Mouse (Mus musculus): Measurements from ENCODE around the gene Rhbdf1. TPM values are rescaled to one million over a fixed set of nuclear protein-coding genes. Genes with fewer than 3 reads are reported as not detected.

Gene Rhbdf1
- polyA plus RNA-seq, 1 experiment = 195 TPM

- no peak for DNase-seq
- H3K4me3 ChIP-seq (replicated peaks; ENCODE audit: extremely low read depth, low read depth, low read length) = no peak overlapping the region
- WGBS = 92% methylated on average over 3 of the region's 3 CpGs
- TF ChIP-seq CTCF (IDR thresholded peaks at IDR 0.05; ENCODE audit: insufficient read depth, low read length) (no peak), POLR2A (IDR thresholded peaks at IDR 0.05; ENCODE audit: borderline replicate concordance, extremely low read depth, low read depth, low read length) (no peak)
- no peaks in the 10 kb centered on the region; the same call in 1 of the 2 replicates for H3K4me1 ChIP-seq (ENCODE audit: control insufficient read depth, insufficient read depth, low read length)
Observed at GRCm38 (mm10) chr11:32233895-32234294, 11.8 kb upstream of the Rhbdf1 start.

- no peak for DNase-seq
- TF ChIP-seq POLR2A (IDR thresholded peaks at IDR 0.05; ENCODE audit: borderline replicate concordance, extremely low read depth, low read depth, low read length) (no peak), CTCF (IDR thresholded peaks at IDR 0.05; ENCODE audit: insufficient read depth, low read length) (no peak)
- H3K4me1 ChIP-seq (ENCODE audit: control insufficient read depth, insufficient read depth, low read length) = no peaks in the 10 kb centered on the region; the same call in 1 of the 2 replicates
- no peak overlapping the region for H3K4me3 ChIP-seq (replicated peaks; ENCODE audit: extremely low read depth, low read depth, low read length)
- 84% methylated on average over 10 of the region's 10 CpGs for WGBS
Observed at GRCm38 (mm10) chr11:32232848-32233247, 10.7 kb upstream of the Rhbdf1 start.

DNA sequence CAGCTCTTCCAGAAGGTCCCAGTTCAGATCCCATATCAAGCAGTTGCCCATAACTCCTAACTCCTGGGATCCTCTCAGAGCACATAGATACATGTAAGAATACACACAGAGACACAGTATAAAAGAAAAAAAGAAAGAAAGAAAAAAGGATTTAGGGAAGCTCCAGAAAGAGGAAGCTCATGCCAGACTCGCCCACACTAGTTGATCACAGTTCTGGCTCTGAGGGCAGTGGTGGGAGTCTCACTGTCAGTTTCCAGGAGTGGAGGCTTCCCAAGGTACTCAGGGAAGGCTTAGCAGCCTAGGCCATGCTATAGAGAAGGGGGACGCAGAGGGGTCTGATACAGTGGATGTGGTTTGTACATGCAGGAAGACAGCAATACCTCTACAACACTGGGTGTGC lies 9.0 kb upstream of the Rhbdf1 start:
- no peak for TF ChIP-seq CTCF (IDR thresholded peaks at IDR 0.05; ENCODE audit: insufficient read depth, low read length)
- no peak for TF ChIP-seq POLR2A (IDR thresholded peaks at IDR 0.05; ENCODE audit: borderline replicate concordance, extremely low read depth, low read depth, low read length)
- H3K4me1 ChIP-seq (ENCODE audit: control insufficient read depth, insufficient read depth, low read length) = peaks cover under 1% of the 10 kb centered on the region; the same call in 1 of the 2 replicates
- 91% methylated on average over 2 of the region's 2 CpGs for WGBS
- no peak overlapping the region for H3K4me3 ChIP-seq (replicated peaks; ENCODE audit: extremely low read depth, low read depth, low read length)
- DNase-seq = no peak

- Histone ChIP-seq H3K4me1 (ENCODE audit: control insufficient read depth, insufficient read depth, low read length) (peaks cover 9% of the 10 kb centered on the region), H3K4me3 (replicated peaks; ENCODE audit: extremely low read depth, low read depth, low read length) (no peak overlapping the region)
- DNase-seq = no peak
- WGBS = 78% methylated on average over 4 of the region's 4 CpGs
- TF ChIP-seq POLR2A (IDR thresholded peaks at IDR 0.05; ENCODE audit: borderline replicate concordance, extremely low read depth, low read depth, low read length) = no peak
- TF ChIP-seq CTCF (IDR thresholded peaks at IDR 0.05; ENCODE audit: insufficient read depth, low read length) = no peak
Observed at GRCm38 (mm10) chr11:32230220-32230619, 8.1 kb upstream of the Rhbdf1 start.

DNA sequence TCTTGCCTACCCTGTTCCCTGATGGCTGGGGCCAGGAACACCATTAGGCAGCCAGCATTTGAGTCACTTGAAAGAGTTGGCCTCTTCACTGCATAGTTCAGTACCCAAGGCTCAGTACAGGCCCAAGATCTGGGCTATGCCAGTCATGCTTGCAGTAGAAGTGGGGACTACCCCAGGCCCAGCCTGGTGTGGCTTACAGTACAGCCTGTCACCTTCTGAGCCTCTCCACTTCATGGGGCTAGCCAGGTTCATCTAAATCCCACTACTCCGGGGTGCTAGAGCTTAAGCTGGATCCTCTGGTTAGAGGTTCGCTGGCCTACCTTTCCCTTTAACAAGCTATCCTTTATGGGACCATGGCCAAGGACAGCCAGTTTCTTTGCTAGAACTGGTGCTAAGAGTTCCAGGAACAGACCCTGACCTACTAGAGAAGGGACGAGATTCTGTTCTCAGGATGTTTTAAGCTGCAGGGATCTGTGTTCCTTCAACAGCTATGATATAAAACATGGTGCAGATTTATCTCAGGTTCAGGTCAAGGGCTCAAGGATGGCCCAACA lies 6.3 kb upstream of the Rhbdf1 start:
- H3K4me1 ChIP-seq (ENCODE audit: control insufficient read depth, insufficient read depth, low read length) = peaks cover 23% of the 10 kb centered on the region
- TF ChIP-seq CTCF (IDR thresholded peaks at IDR 0.05; ENCODE audit: insufficient read depth, low read length) = no peak
- TF ChIP-seq POLR2A (IDR thresholded peaks at IDR 0.05; ENCODE audit: borderline replicate concordance, extremely low read depth, low read depth, low read length) = no peak
- no peak for DNase-seq
- no peak overlapping the region for H3K4me3 ChIP-seq (replicated peaks; ENCODE audit: extremely low read depth, low read depth, low read length)
- WGBS = 88% methylated on average over 3 of the region's 3 CpGs

- Histone ChIP-seq H3K4me1 (ENCODE audit: control insufficient read depth, insufficient read depth, low read length) (peaks cover 31% of the 10 kb centered on the region), H3K4me3 (replicated peaks; ENCODE audit: extremely low read depth, low read depth, low read length) (no peak overlapping the region)
- TF ChIP-seq CTCF (IDR thresholded peaks at IDR 0.05; ENCODE audit: insufficient read depth, low read length) (no peak), POLR2A (IDR thresholded peaks at IDR 0.05; ENCODE audit: borderline replicate concordance, extremely low read depth, low read depth, low read length) (no peak)
- no peak for DNase-seq
- 94% methylated on average over 9 of the region's 9 CpGs for WGBS
Observed at GRCm38 (mm10) chr11:32227555-32227954, 5.5 kb upstream of the Rhbdf1 start.

DNA sequence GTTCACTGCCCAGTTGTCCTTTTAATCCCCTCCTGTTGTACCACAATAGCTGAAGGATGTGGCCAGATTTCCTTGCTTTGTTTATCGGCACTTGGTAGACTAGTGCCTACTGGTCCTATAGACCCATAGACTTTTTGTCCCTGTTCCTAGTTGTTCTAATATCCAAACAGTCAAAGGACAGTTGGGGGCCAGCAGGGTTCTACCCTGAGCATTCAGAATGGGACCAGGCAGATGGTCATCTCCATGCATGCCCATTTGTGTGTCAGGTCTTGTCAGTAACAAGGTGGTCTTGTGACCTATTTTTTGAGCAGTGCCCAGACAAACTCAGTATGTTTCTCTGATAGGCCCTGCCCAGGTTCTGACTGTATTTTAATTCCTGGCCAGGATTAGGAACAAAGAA lies 4.9 kb upstream of the Rhbdf1 start:
- DNase-seq = no peak
- no peak for TF ChIP-seq POLR2A (IDR thresholded peaks at IDR 0.05; ENCODE audit: borderline replicate concordance, extremely low read depth, low read depth, low read length)
- TF ChIP-seq CTCF (IDR thresholded peaks at IDR 0.05; ENCODE audit: insufficient read depth, low read length) = no peak
- WGBS = 18% methylated on average over 1 of the region's 1 CpGs
- Histone ChIP-seq H3K4me3 (replicated peaks; ENCODE audit: extremely low read depth, low read depth, low read length) (peak overlapping the region; percentile 82), H3K4me1 (ENCODE audit: control insufficient read depth, insufficient read depth, low read length) (peaks cover 35% of the 10 kb centered on the region)

GRCm38 (mm10) chr11:32226124-32226871 lies 4.2 kb upstream of the Rhbdf1 start, which contains the start of gene Mpg:
Mpg (plus strand) TSS chr11:32226505.
- Histone ChIP-seq H3K4me1 (ENCODE audit: control insufficient read depth, insufficient read depth, low read length) (peaks cover 35% of the 10 kb centered on the region), H3K4me3 (replicated peaks; ENCODE audit: extremely low read depth, low read depth, low read length) (peak within 1 kb of the TSS; percentile 82)
- peak; percentile 86 for DNase-seq
- 3% methylated on average over 47 of the region's 47 CpGs for WGBS
- TF ChIP-seq CTCF (IDR thresholded peaks at IDR 0.05; ENCODE audit: insufficient read depth, low read length) (no peak), POLR2A (IDR thresholded peaks at IDR 0.05; ENCODE audit: borderline replicate concordance, extremely low read depth, low read depth, low read length) (peak; percentile 90)

GRCm38 (mm10) chr11:32225222-32226104 lies 3.4 kb upstream of the Rhbdf1 start:
- H3K4me1 ChIP-seq (ENCODE audit: control insufficient read depth, insufficient read depth, low read length) = peaks cover 38% of the 10 kb centered on the region
- TF ChIP-seq CTCF (IDR thresholded peaks at IDR 0.05; ENCODE audit: insufficient read depth, low read length) (no peak), POLR2A (IDR thresholded peaks at IDR 0.05; ENCODE audit: borderline replicate concordance, extremely low read depth, low read depth, low read length) (no peak)

More at GRCm38 (mm10) chr11:32225222-32226104, 3.4 kb upstream of the Rhbdf1 start:
- WGBS = 30% methylated on average over 7 of the region's 7 CpGs
- H3K4me3 ChIP-seq (replicated peaks; ENCODE audit: extremely low read depth, low read depth, low read length) = no peak overlapping the region
- DNase-seq = peak; percentile 52
